Mouse (Mus musculus): Measurements from ENCODE around the gene Slc31a2. TPM values are rescaled to one million over a fixed set of nuclear protein-coding genes. Genes with fewer than 3 reads are reported as not detected.
A peak's percentile ranks its signal among the peaks of the same experiment; 100 is the strongest.

Gene Slc31a2
- polyA plus RNA-seq (2012; rRNA removed), result 16.9 and 18.2 TPM in 2 replicates

DNA sequence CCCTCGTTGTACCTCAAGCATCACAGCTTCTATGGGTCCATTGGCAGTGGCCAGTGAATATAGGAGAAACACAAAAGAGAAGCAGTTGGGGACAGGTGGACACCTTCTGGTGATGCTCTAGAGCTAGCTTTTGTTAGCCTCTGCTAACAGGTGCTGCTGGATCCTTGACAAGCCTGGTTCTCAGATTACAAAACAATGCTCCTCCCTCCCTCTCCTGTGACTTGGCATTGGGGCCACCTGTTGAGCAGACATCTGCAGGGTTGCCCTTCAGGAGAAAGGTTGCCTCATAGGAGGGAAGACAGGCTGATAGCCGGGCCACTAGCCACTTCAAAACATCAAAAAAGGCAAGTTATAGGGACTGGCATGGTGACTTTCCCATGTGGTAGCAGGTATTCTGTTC lies at the start of gene Slc31a2:
Gene Slc31a2 (plus strand): TSS at position 287 of the 400 bp plus-strand sequence.
- Histone ChIP-seq H3K27me3 (ENCODE audit: control insufficient read depth, insufficient read depth, low read length) (no peaks in the 10 kb centered on the region), H3K4me3 (replicated peaks; ENCODE audit: insufficient read depth, low read depth, low read length) (no peak within 1 kb of the TSS), H3K4me1 (ENCODE audit: control insufficient read depth, insufficient read depth, low read length) (0 out of 2 replicates have a peak, but pooled peaks cover 3% of the 10 kb centered on the region), H3K27ac (ENCODE audit: insufficient read depth, low read length) (no peak within 1 kb of the TSS)
- DNase-seq, result no peak
- no peak for TF ChIP-seq POLR2A (IDR thresholded peaks at IDR 0.05; ENCODE audit: borderline replicate concordance, insufficient read depth, low read length)
- no peak for TF ChIP-seq CTCF (IDR thresholded peaks at IDR 0.05; ENCODE audit: borderline replicate concordance, insufficient read depth, low read depth, low read length)
- 33% methylated on average over 2 of the region's 2 CpGs for WGBS

DNA sequence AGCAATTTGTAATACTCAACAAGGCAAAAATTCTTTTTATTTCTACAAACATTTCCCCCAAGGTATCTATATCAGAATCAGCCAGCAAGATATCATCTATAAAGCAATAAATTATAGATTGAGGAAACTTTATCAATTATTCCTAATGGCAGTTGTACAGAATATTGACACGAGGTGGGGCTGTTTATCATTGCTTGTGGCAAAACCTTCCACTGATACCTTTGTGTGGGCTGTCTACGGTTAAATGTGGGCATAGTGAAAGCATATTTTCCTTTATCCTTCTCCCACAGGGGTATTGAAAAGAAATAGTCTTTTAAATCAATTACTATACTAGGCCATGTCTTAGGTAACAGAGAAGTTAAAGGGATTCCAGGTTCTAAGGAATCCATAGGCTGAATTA lies 48.9 kb upstream of the Slc31a2 start:
- WGBS, result 76% methylated on average over 2 of the region's 2 CpGs
- Histone ChIP-seq H3K27ac (ENCODE audit: insufficient read depth, low read length) (no peak overlapping the region), H3K4me3 (replicated peaks; ENCODE audit: insufficient read depth, low read depth, low read length) (no peak overlapping the region), H3K4me1 (ENCODE audit: control insufficient read depth, insufficient read depth, low read length) (no peaks in the 10 kb centered on the region), H3K27me3 (ENCODE audit: control insufficient read depth, insufficient read depth, low read length) (no peaks in the 10 kb centered on the region)
- TF ChIP-seq CTCF (IDR thresholded peaks at IDR 0.05; ENCODE audit: borderline replicate concordance, insufficient read depth, low read depth, low read length) (no peak), POLR2A (IDR thresholded peaks at IDR 0.05; ENCODE audit: borderline replicate concordance, insufficient read depth, low read length) (no peak)
- no peak for DNase-seq

DNA sequence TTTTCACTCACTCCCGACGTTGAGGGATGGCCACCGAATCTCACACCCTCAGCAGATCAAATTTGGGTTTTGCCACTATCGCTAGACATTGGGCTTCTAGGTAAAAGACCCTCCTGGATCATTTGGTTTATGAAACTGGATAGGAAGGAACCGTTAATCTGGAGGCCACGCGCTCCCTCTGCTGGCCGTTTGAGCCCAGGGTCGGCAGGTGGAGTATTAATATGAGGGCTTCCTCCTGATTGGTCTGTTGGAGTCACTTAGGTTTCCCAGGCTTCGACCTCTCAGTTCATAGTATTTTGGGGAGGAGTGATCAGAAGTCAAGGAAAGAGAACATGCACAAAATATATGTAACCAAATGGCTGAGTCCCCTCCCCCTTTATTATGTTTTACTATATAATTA lies 34.0 kb upstream of the Slc31a2 start:
- no peaks in the 10 kb centered on the region for H3K4me1 ChIP-seq (ENCODE audit: control insufficient read depth, insufficient read depth, low read length)
- H3K27me3 ChIP-seq (ENCODE audit: control insufficient read depth, insufficient read depth, low read length), result no peaks in the 10 kb centered on the region
- peak; percentile 59 for TF ChIP-seq CTCF (IDR thresholded peaks at IDR 0.05; ENCODE audit: borderline replicate concordance, insufficient read depth, low read depth, low read length)
- no peak for TF ChIP-seq POLR2A (IDR thresholded peaks at IDR 0.05; ENCODE audit: borderline replicate concordance, insufficient read depth, low read length)
- H3K4me3 ChIP-seq (replicated peaks; ENCODE audit: insufficient read depth, low read depth, low read length), result no peak overlapping the region
- no peak overlapping the region for H3K27ac ChIP-seq (ENCODE audit: insufficient read depth, low read length)
- 40% methylated on average over 10 of the region's 10 CpGs for WGBS
- DNase-seq, result peak; percentile 22 to 42

DNA sequence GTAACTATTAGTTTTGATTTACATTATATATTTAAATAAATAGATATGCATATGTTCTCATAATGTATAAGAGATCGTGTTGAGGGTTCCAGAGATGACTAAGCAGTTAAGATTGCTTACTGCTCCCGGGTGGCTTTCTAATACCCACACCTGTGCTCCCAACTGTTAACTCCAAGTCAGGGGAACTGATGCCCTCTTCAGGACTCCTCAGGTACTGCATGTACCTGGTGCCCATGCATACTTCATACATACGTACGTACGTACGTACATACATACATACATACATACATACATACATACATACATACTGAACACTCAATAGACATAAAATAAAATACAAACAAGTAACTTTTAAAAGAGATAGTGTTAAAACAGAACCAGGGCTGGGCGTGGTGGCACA lies 32.9 kb upstream of the Slc31a2 start:
- Histone ChIP-seq H3K27me3 (ENCODE audit: control insufficient read depth, insufficient read depth, low read length) (no peaks in the 10 kb centered on the region), H3K4me3 (replicated peaks; ENCODE audit: insufficient read depth, low read depth, low read length) (no peak overlapping the region), H3K27ac (ENCODE audit: insufficient read depth, low read length) (no peak overlapping the region), H3K4me1 (ENCODE audit: control insufficient read depth, insufficient read depth, low read length) (no peaks in the 10 kb centered on the region)
- peak; percentile 9 to 21 for DNase-seq
- TF ChIP-seq CTCF (IDR thresholded peaks at IDR 0.05; ENCODE audit: borderline replicate concordance, insufficient read depth, low read depth, low read length), result peak; percentile 26; the same call in 1 of the 2 replicates
- TF ChIP-seq POLR2A (IDR thresholded peaks at IDR 0.05; ENCODE audit: borderline replicate concordance, insufficient read depth, low read length), result no peak
- 82% methylated on average over 7 of the region's 7 CpGs for WGBS

DNA sequence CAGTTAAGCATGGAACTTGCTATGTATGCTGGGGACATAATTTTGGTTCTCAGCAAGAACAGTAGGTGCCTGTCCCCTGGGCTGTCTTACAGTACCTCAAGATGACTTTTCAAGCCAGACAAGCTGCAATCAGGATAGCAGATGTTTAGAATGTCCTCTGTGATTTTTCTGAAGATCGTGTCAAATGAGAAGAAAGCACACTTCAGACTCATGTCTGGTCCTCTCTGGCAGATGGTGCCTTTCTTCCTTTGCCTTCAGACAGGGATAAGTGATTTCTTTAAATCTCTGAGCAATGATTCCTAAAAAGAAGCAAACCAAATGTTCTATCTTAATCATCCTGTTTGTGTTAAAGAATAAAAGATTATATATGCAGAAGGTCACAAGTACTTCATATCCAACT lies 32.2 kb upstream of the Slc31a2 start:
- no peak overlapping the region for H3K27ac ChIP-seq (ENCODE audit: insufficient read depth, low read length)
- no peak overlapping the region for H3K4me3 ChIP-seq (replicated peaks; ENCODE audit: insufficient read depth, low read depth, low read length)
- TF ChIP-seq CTCF (IDR thresholded peaks at IDR 0.05; ENCODE audit: borderline replicate concordance, insufficient read depth, low read depth, low read length), result no peak
- TF ChIP-seq POLR2A (IDR thresholded peaks at IDR 0.05; ENCODE audit: borderline replicate concordance, insufficient read depth, low read length), result no peak
- 80% methylated on average over 1 of the region's 1 CpGs for WGBS
- DNase-seq, result no peak
- H3K4me1 ChIP-seq (ENCODE audit: control insufficient read depth, insufficient read depth, low read length), result no peaks in the 10 kb centered on the region
- no peaks in the 10 kb centered on the region for H3K27me3 ChIP-seq (ENCODE audit: control insufficient read depth, insufficient read depth, low read length)

DNA sequence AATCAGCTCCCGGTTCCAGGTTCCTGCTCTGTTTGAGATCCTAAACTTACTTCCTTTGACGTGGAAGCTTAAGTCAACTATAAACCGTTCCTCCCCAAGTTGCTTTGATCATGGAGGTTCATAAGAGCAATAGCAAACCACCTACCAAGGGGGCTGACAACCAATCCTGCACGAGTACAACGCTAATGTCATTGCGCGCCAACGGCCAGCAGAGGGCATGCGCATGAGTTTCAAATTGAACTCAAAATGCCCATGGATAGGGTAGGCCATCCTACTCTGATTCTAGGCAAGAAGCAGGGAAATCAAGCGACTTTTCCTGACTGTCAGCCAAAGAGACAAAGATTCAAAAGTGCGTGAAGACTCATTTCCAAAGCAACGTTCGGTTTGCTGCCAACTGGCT lies 31.6 kb upstream of the Slc31a2 start, which contains the start of gene Zfp37:
Gene Zfp37 (minus strand): TSS at position 279 of the 400 bp plus-strand sequence.
- Histone ChIP-seq H3K27me3 (ENCODE audit: control insufficient read depth, insufficient read depth, low read length) (no peaks in the 10 kb centered on the region), H3K4me1 (ENCODE audit: control insufficient read depth, insufficient read depth, low read length) (no peaks in the 10 kb centered on the region), H3K4me3 (replicated peaks; ENCODE audit: insufficient read depth, low read depth, low read length) (no peak within 1 kb of the TSS), H3K27ac (ENCODE audit: insufficient read depth, low read length) (no peak within 1 kb of the TSS)
- 0 out of 2 replicates have a peak, but pooled peaks have one; percentile 9 for TF ChIP-seq CTCF (IDR thresholded peaks at IDR 0.05; ENCODE audit: borderline replicate concordance, insufficient read depth, low read depth, low read length)
- TF ChIP-seq POLR2A (IDR thresholded peaks at IDR 0.05; ENCODE audit: borderline replicate concordance, insufficient read depth, low read length), result no peak
- WGBS, result 60% methylated on average over 13 of the region's 13 CpGs
- DNase-seq, result no peak

DNA sequence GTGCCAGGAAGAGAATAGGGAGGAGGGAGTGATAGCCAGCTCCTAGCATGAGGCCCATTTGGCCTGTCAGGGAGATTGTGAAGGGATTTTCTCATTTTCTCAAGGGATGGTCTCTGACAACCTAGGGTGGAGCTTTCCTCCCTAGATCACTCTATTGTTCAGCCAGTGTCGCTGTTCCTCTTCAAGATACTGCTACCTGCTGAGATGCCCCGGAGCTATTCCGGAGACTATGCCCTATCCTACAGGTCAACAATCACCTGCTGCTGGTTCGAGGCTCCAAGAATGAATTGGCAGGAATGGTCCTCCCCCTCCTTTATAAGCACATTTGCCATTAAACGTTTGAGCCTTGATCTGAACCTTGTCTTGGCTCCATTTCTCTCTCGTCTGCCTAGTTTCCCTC lies 21.8 kb upstream of the Slc31a2 start:
- H3K27ac ChIP-seq (ENCODE audit: insufficient read depth, low read length), result no peak overlapping the region
- DNase-seq, result no peak
- WGBS, result 48% methylated on average over 6 of the region's 6 CpGs
- H3K4me3 ChIP-seq (replicated peaks; ENCODE audit: insufficient read depth, low read depth, low read length), result no peak overlapping the region
- no peaks in the 10 kb centered on the region for H3K27me3 ChIP-seq (ENCODE audit: control insufficient read depth, insufficient read depth, low read length)
- H3K4me1 ChIP-seq (ENCODE audit: control insufficient read depth, insufficient read depth, low read length), result no peaks in the 10 kb centered on the region
- no peak for TF ChIP-seq CTCF (IDR thresholded peaks at IDR 0.05; ENCODE audit: borderline replicate concordance, insufficient read depth, low read depth, low read length)
- TF ChIP-seq POLR2A (IDR thresholded peaks at IDR 0.05; ENCODE audit: borderline replicate concordance, insufficient read depth, low read length), result no peak

DNA sequence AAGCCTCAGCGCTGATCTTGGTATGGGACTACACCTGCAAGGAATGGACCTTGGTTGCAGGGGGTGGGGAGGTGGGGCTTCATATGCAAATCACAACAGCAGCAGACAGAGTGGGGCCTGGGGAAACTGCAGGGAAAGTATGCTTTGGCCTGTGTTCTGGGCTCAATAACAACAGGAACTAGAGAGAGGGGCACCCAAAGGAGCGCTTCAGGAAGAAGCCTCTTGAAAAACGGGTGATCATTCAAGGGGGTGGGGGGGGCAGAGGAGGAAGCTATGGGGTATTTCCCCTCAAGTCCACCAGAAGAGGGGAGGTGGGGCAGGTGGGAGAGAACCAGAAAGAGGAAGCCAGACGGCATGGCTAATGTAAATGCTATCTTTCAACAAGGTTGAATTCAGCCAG lies 14.0 kb upstream of the Slc31a2 start:
- 56% methylated on average over 4 of the region's 4 CpGs for WGBS
- H3K27ac ChIP-seq (ENCODE audit: insufficient read depth, low read length), result no peak overlapping the region
- TF ChIP-seq CTCF (IDR thresholded peaks at IDR 0.05; ENCODE audit: borderline replicate concordance, insufficient read depth, low read depth, low read length) (no peak), POLR2A (IDR thresholded peaks at IDR 0.05; ENCODE audit: borderline replicate concordance, insufficient read depth, low read length) (no peak)
- H3K4me3 ChIP-seq (replicated peaks; ENCODE audit: insufficient read depth, low read depth, low read length), result no peak overlapping the region
- no peaks in the 10 kb centered on the region for H3K4me1 ChIP-seq (ENCODE audit: control insufficient read depth, insufficient read depth, low read length)
- DNase-seq, result no peak
- H3K27me3 ChIP-seq (ENCODE audit: control insufficient read depth, insufficient read depth, low read length), result no peaks in the 10 kb centered on the region

All from cerebellum, adult 2 months (tissue).